Mouse (Mus musculus) adrenal gland, postnatal 0 days (tissue): ENCODE measurements around the gene Spp1. TPM values are rescaled to one million over a fixed set of nuclear protein-coding genes. Genes with fewer than 3 reads are reported as not detected.

ENCODE experiments used
- polyA plus RNA-seq: library from polyadenylated mRNA; unstranded; fragments of >200 nt; fragmentation: Nextera tagmentation; extraction: Ambion mirVana; gene quantifications from 2 replicates; pipeline ENCODE4 v1.2.1, GENCODE M21; 2015

Gene Spp1
- polyA plus RNA-seq = 10.6 and 17.3 TPM in 2 replicates

DNA sequence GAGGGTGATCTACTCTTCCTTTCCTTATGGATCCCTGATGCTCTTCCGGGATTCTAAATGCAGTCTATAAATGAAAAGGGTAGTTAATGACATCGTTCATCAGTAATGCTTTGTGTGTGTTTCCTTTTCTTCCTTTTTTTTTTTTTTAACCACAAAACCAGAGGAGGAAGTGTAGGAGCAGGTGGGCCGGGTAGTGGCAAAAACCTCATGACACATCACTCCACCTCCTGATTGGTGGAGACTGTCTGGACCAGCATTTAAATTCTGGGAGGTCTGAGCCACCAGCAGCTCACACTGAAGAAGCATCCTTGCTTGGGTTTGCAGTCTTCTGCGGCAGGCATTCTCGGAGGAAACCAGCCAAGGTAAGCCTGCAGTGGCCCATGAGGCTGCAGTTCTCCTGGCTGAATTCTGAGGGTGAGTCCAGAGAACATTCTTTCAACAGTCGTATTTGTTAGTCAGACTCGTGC lies at the start of gene Spp1:
Gene Spp1, plus strand, starts transcription at position 284 of the 467 bp plus-strand sequence.

DNA sequence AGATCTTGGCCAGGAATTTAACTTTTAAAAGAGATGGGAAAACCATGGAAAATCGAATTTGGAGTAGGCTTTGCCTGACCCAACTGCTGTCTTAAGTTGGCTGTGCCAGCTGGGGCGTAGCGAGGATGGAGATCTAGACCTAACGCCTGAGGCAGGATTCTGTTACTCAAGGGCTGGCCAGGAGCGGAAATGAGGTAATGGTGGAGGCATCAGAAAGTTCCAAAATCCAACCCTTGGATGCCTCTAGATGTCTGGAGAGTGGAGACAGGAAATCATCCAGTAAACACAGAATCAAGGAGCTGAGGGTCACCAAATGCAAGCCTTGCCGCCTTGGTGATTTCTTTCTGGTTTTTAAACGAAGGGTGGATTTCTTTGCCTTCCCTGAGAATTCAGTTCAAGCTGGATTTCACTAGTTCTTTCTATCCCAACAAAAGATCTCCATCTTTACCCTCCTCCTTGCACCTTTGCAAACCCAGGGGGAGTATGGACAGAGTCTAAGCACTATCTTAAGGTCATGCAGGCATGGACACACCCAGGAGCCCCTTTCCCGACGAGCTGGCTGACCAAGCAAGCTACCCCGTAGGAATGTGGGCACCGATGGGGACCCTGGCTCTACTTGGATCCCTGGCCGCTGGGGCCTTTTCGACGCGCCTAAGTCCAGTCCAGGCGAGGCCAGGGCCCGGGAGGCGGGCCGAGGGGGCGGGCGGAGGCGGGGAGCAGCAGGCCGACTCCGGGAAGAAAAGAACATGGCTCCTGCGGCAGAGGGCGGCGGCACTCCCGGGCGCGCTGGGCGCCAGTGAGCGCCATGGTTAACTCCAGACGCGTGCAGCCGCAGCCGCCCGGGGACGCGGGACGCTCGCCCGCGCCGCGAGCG lies 24.2 kb downstream of the Spp1 start, which contains the start of gene Pkd2:
Gene Pkd2, plus strand, starts transcription at position 619 of the 874 bp plus-strand sequence.

Other genes with a start within 250 kb of the Spp1 start
- gene Dmp1, start 232.5 kb upstream of the Spp1 start, polyA plus RNA-seq = 0.25 and 0.48 TPM in 2 replicates
- gene Ibsp, start 135.9 kb upstream of the Spp1 start, polyA plus RNA-seq = 0.35 and 1.7 TPM in 2 replicates
- not detected in 2 replicates for gene Mepe, start 109.8 kb upstream of the Spp1 start, polyA plus RNA-seq
- gene Pkd2, start 24.3 kb downstream of the Spp1 start, polyA plus RNA-seq = 7.9 and 9.3 TPM in 2 replicates
- 6.1 and 7.8 TPM in 2 replicates for gene BC005561, start 73.2 kb downstream of the Spp1 start, polyA plus RNA-seq